Mouse (Mus musculus) midbrain, embryonic 14.5 days (tissue): Measurements from ENCODE around the gene Rnf7. TPM values are rescaled to one million over a fixed set of nuclear protein-coding genes. Genes with fewer than 3 reads are reported as not detected.

Experiments used
- ATAC-seq: fragments of 200-750 bp; cut with Nextera tagmentation; 2 replicates; pipeline ENCODE4 v1.8.0; 2017; ENCODE audit warnings: moderate number of reproducible peaks, moderate library complexity; ENCODE audit not compliant: low FRiP score, low TSS enrichment
- DNase-seq: peaks from one replicate; pipeline ENCODE4 v3.0.0-alpha.2; 2015
- H3K27ac ChIP-seq: fragments of 300-500 bp; sonication (generic); replicated peaks from 2 replicates; pipeline ENCODE4 v1.5.1; 2014; ENCODE audit warnings: mild to moderate bottlenecking, low read depth, low read length, moderate library complexity
- H3K27me3 ChIP-seq: fragments of 300-500 bp; sonication (generic); 2 replicates; pipeline ENCODE4 v1.6.1; 2014; ENCODE audit warnings: low read length, control low read depth, mixed read lengths; ENCODE audit not compliant: control insufficient read depth, insufficient read depth
- H3K36me3 ChIP-seq: fragments of 300-500 bp; sonication (generic); 2 replicates; pipeline ENCODE4 v1.6.1; 2014; ENCODE audit warnings: low read length, control low read depth; ENCODE audit not compliant: control insufficient read depth, insufficient read depth
- H3K4me1 ChIP-seq: fragments of 300-500 bp; sonication (generic); 2 replicates; pipeline ENCODE4 v1.6.1; 2014; ENCODE audit warnings: mild to moderate bottlenecking, antibody characterized with exemption, low read length, control low read depth; ENCODE audit not compliant: control insufficient read depth, insufficient read depth
- H3K4me2 ChIP-seq: fragments of 300-500 bp; sonication (generic); 2 replicates; pipeline ENCODE4 v1.6.1; 2014; ENCODE audit warnings: mild to moderate bottlenecking, low read length, moderate library complexity
- H3K4me3 ChIP-seq: fragments of 300-500 bp; sonication (generic); replicated peaks from 2 replicates; pipeline ENCODE4 v1.5.1; 2014; ENCODE audit warnings: low read depth, low read length
- H3K9ac ChIP-seq: fragments of 300-500 bp; sonication (generic); replicated peaks from 2 replicates; pipeline ENCODE4 v1.6.1; 2014; ENCODE audit warnings: mild to moderate bottlenecking, low read length, moderate library complexity
- H3K9me3 ChIP-seq: fragments of 300-500 bp; sonication (generic); 2 replicates; pipeline ENCODE4 v1.6.1; 2016; ENCODE audit warnings: low read length, control low read depth, mixed read lengths; ENCODE audit not compliant: control insufficient read depth
- WGBS: fragments of 180-500 bp; shearing (Covaris S2); extraction: QIAGEN DNeasy Blood & Tissue Kit; methylation state at CpG from one replicate; pipeline ENCODE4 v1.1.7; 2014; 5-methylcytosine and 5-hydroxymethylcytosine counted together
- polyA plus RNA-seq: library from polyadenylated mRNA; unstranded; fragments of >200 nt; fragmentation: Nextera tagmentation; extraction: Ambion mirVana; gene quantifications from 2 replicates; pipeline ENCODE4 v1.2.1, GENCODE M21; 2014

Gene Rnf7
- polyA plus RNA-seq, 1 experiment from 2014 or later = 263 TPM

GRCm38 (mm10) chr9:96437805-96438333 lies 40.6 kb downstream of the Rnf7 start:
- Histone ChIP-seq H3K27ac (peak overlapping the region; percentile 72), H3K9ac (peak overlapping the region; percentile 69), H3K4me3 (peak overlapping the region; percentile 40), H3K27me3 (no peaks in the 10 kb centered on the region), H3K9me3 (no peaks in the 10 kb centered on the region), H3K4me2 (peak overlapping the region; percentile 74), H3K4me1 (peaks cover 20% of the 10 kb centered on the region), H3K36me3 (no peaks in the 10 kb centered on the region)
- under 1% methylated on average over 25 of the region's 25 CpGs for WGBS
- DNase-seq (peak; percentile 79), ATAC-seq (peak; percentile 56; the same call in 1 of the 2 replicates)

GRCm38 (mm10) chr9:96436901-96437804 lies 41.3 kb downstream of the Rnf7 start:
- peak; percentile 60 for DNase-seq

GRCm38 (mm10) chr9:96432575-96432974 lies 45.9 kb downstream of the Rnf7 start:
- H3K4me1 ChIP-seq = peaks cover 10% of the 10 kb centered on the region
- H3K27ac ChIP-seq = no peak overlapping the region
- no peaks in the 10 kb centered on the region for H3K9me3 ChIP-seq
- no peaks in the 10 kb centered on the region for H3K27me3 ChIP-seq
- H3K9ac ChIP-seq = no peak overlapping the region
- ATAC-seq (no peak), DNase-seq (no peak)
- no peak overlapping the region for H3K4me3 ChIP-seq
- no peak overlapping the region for H3K4me2 ChIP-seq
- H3K36me3 ChIP-seq = no peaks in the 10 kb centered on the region
- WGBS = 97% methylated on average over 3 of the region's 3 CpGs

More at GRCm38 (mm10) chr9:96436901-96437804, 41.3 kb downstream of the Rnf7 start:
- H3K27me3 ChIP-seq = no peaks in the 10 kb centered on the region
- WGBS = 7% methylated on average over 28 of the region's 28 CpGs
- peak overlapping the region; percentile 69 for H3K9ac ChIP-seq
- H3K27ac ChIP-seq = peak overlapping the region; percentile 72
- no peaks in the 10 kb centered on the region for H3K9me3 ChIP-seq
- peak overlapping the region; percentile 40 for H3K4me3 ChIP-seq
- no peak; the same call in 1 of the 2 replicates for ATAC-seq
- H3K4me2 ChIP-seq = peak overlapping the region; percentile 74
- no peaks in the 10 kb centered on the region for H3K36me3 ChIP-seq
- H3K4me1 ChIP-seq = peaks cover 20% of the 10 kb centered on the region

GRCm38 (mm10) chr9:96431081-96431480 lies 47.4 kb downstream of the Rnf7 start:
- 75% methylated on average over 3 of the region's 3 CpGs for WGBS
- Histone ChIP-seq H3K36me3 (no peaks in the 10 kb centered on the region), H3K9me3 (no peaks in the 10 kb centered on the region), H3K27ac (no peak overlapping the region), H3K9ac (no peak overlapping the region), H3K4me1 (0 out of 2 replicates have a peak, but pooled peaks cover 2% of the 10 kb centered on the region), H3K4me2 (no peak overlapping the region), H3K27me3 (no peaks in the 10 kb centered on the region), H3K4me3 (no peak overlapping the region)
- no peak for ATAC-seq
- no peak for DNase-seq

DNA sequence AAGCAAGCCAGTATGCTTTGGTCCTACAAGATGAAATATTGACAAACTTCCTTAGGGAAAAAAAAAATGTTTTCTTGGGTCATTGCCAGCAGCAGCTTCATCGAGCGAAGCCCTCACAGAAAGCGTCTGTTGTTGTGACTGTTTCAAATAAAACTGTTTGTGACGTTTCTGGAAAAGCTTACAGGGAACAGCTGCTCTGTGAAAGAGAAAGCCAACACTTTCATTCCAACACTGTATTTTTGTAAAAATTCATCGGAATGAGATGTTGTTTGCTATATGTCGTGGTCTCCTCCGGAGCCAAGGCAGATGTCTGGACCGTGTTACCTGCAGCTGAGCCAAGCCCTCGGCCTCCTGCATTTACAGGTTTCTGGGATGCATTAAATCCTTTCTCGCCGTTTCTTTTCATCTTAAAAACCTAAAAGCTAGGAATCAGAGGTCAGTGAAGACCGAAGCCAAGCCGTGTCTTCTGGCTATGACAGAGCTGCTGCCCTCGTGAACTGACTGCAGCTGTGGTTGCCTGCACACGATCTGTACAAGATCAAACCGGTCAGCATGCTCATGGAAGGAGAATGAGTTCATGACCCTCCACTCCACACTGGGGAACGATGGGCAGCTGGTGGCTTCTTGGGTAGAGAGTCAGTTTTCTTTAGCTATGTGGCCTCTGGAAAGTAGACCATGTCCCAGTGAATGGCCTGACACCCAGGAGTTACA lies 50.0 kb downstream of the Rnf7 start:
- ATAC-seq = no peak
- WGBS = 91% methylated on average over 17 of the region's 17 CpGs
- no peak overlapping the region for H3K27ac ChIP-seq

GRCm38 (mm10) chr9:96424027-96424426 lies 54.4 kb downstream of the Rnf7 start:
- 44% methylated on average over 8 of the region's 8 CpGs for WGBS
- Histone ChIP-seq H3K4me3 (no peak overlapping the region), H3K4me2 (no peak overlapping the region), H3K27me3 (no peaks in the 10 kb centered on the region), H3K36me3 (no peaks in the 10 kb centered on the region), H3K9ac (no peak overlapping the region), H3K27ac (no peak overlapping the region), H3K9me3 (no peaks in the 10 kb centered on the region), H3K4me1 (no peaks in the 10 kb centered on the region)
- ATAC-seq (no peak), DNase-seq (no peak)

More for the DNA sequence above, 50.0 kb downstream of the Rnf7 start:
- no peak overlapping the region for H3K4me2 ChIP-seq
- H3K27me3 ChIP-seq = no peaks in the 10 kb centered on the region
- no peaks in the 10 kb centered on the region for H3K9me3 ChIP-seq
- no peaks in the 10 kb centered on the region for H3K36me3 ChIP-seq
- H3K4me1 ChIP-seq = no peaks in the 10 kb centered on the region
- H3K4me3 ChIP-seq = no peak overlapping the region
- H3K9ac ChIP-seq = no peak overlapping the region
- DNase-seq = no peak

Other genes with a start within 250 kb of the Rnf7 start
- gene Atp1b3, start 114.2 kb downstream of the Rnf7 start, polyA plus RNA-seq = 142 and 183 TPM in 2 replicates
- not detected in 2 replicates for gene Gm28729, start 46.6 kb upstream of the Rnf7 start, polyA plus RNA-seq
- gene Rasa2, start 152.9 kb upstream of the Rnf7 start, polyA plus RNA-seq = 15.7 and 17.9 TPM in 2 replicates